Mouse (Mus musculus) MEL (cell line): ENCODE results near the gene Olfm2. TPM values are rescaled to one million over a fixed set of nuclear protein-coding genes. Genes with fewer than 3 reads are reported as not detected.

Experiments used
- DNase-seq: peaks from one replicate; pipeline ENCODE4 v3.0.0; 2011; ENCODE audit warnings: low read depth, low spot score
- H3K27ac ChIP-seq: 2 replicates; pipeline ENCODE4 v1.5.1; 2012; ENCODE audit warnings: low read depth, mild to moderate bottlenecking, control low read depth, low read length, moderate library complexity; ENCODE audit not compliant: control insufficient read depth
- H3K27me3 ChIP-seq, 2 experiments: fragments of 150-350 bp in 1 of 2; sonication (generic) in 1 of 2; 2 replicates each; pipeline ENCODE4 v1.6.1; 2012; ENCODE audit warnings: low read length in 2 of 2, mild to moderate bottlenecking in 2 of 2, improper control_type of control experiment in 1 of 2, moderate library complexity in 1 of 2; ENCODE audit not compliant: insufficient read depth in 2 of 2, control insufficient read depth in 1 of 2
- H3K36me3 ChIP-seq, 2 experiments: 2 replicates each; pipeline ENCODE4 v1.6.1; 2012 to 2014; ENCODE audit warnings: low read length in 2 of 2, improper control_type of control experiment in 1 of 2, inconsistent platforms in 1 of 2, mild to moderate bottlenecking in 1 of 2; ENCODE audit not compliant: insufficient read depth in 2 of 2, control insufficient read depth in 1 of 2
- H3K4me1 ChIP-seq, 2 experiments: fragments of 150-350 bp in 1 of 2; sonication (generic) in 1 of 2; 2 replicates each; pipeline ENCODE4 v1.6.1; 2012; ENCODE audit warnings: low read length in 2 of 2, improper control_type of control experiment in 1 of 2, mild to moderate bottlenecking in 1 of 2; ENCODE audit not compliant: insufficient read depth in 2 of 2, control insufficient read depth in 1 of 2
- H3K4me3 ChIP-seq, 2 experiments: fragments of 150-350 bp in 1 of 2; sonication (generic) in 1 of 2; 2 replicates each; pipeline ENCODE4 v1.5.1; 2012; ENCODE audit warnings: low read depth in 2 of 2, low read length in 2 of 2, mild to moderate bottlenecking in 2 of 2, moderate library complexity in 2 of 2, control low read depth in 1 of 2, improper control_type of control experiment in 1 of 2; ENCODE audit not compliant: control insufficient read depth in 1 of 2, insufficient read depth in 1 of 2
- H3K79me2 ChIP-seq: 2 replicates; pipeline ENCODE4 v1.6.1; 2012; ENCODE audit warnings: mild to moderate bottlenecking, low read length, moderate library complexity; ENCODE audit not compliant: control insufficient read depth, poor library complexity, insufficient read depth
- H3K9ac ChIP-seq: 2 replicates; pipeline ENCODE4 v1.6.1; 2012; ENCODE audit warnings: low read depth, mild to moderate bottlenecking, control low read depth, low read length, moderate library complexity; ENCODE audit not compliant: control insufficient read depth, poor library complexity, severe bottlenecking
- H3K9me3 ChIP-seq: fragments of 150-350 bp; sonication (generic); replicated peaks from 2 replicates; pipeline ENCODE4 v1.6.1; 2012; ENCODE audit warnings: mild to moderate bottlenecking, low read length, improper control_type of control experiment, moderate library complexity; ENCODE audit not compliant: insufficient read depth
- BHLHE40 ChIP-seq: IDR thresholded peaks from 2 replicates; pipeline ENCODE4 v1.6.1; 2012; ENCODE audit warnings: low read depth, mild to moderate bottlenecking, inconsistent platforms, low read length, improper control_type of control experiment, borderline replicate concordance
- CHD2 ChIP-seq: IDR thresholded peaks from 2 replicates; pipeline ENCODE4 v1.6.1; 2011; ENCODE audit warnings: low read length, improper control_type of control experiment
- ELF1 ChIP-seq: IDR thresholded peaks from 2 replicates; pipeline ENCODE4 v1.6.1; 2014; ENCODE audit warnings: low read depth, mild to moderate bottlenecking, inconsistent platforms, low read length, improper control_type of control experiment, moderate library complexity
- GABPA ChIP-seq: IDR thresholded peaks from 2 replicates; pipeline ENCODE4 v1.6.1; 2012; ENCODE audit warnings: low read depth, mild to moderate bottlenecking, inconsistent platforms, low read length, improper control_type of control experiment, moderate library complexity
- HCFC1 ChIP-seq: IDR thresholded peaks from 2 replicates; pipeline ENCODE4 v1.6.1; 2012; ENCODE audit warnings: low read depth, mild to moderate bottlenecking, inconsistent platforms, low read length, improper control_type of control experiment, moderate library complexity
- MEF2A ChIP-seq: IDR thresholded peaks from 2 replicates; pipeline ENCODE4 v1.6.1; 2014; ENCODE audit warnings: low read depth, mild to moderate bottlenecking, inconsistent platforms, low read length, improper control_type of control experiment; ENCODE audit not compliant: poor library complexity, insufficient replicate concordance, severe bottlenecking; ENCODE audit errors: extremely low read depth
- MXI1 ChIP-seq: IDR thresholded peaks from 2 replicates; pipeline ENCODE4 v1.6.1; 2011; ENCODE audit warnings: mild to moderate bottlenecking, low read depth, low read length, improper control_type of control experiment
- MYC ChIP-seq: IDR thresholded peaks from 2 replicates; pipeline ENCODE4 v1.6.1; 2011; ENCODE audit warnings: low read depth, mild to moderate bottlenecking, low read length, improper control_type of control experiment, moderate library complexity
- NELFE ChIP-seq: IDR thresholded peaks from 2 replicates; pipeline ENCODE4 v1.6.1; 2011; ENCODE audit warnings: low read depth, low read length, improper control_type of control experiment
- POLR2A ChIP-seq, 2 experiments: IDR thresholded peaks; 2 replicates each; pipeline ENCODE4 v1.6.1; 2011 to 2012; ENCODE audit warnings: low read length in 2 of 2, mild to moderate bottlenecking in 2 of 2, control low read depth in 1 of 2, improper control_type of control experiment in 1 of 2, low read depth in 1 of 2, moderate library complexity in 1 of 2; ENCODE audit not compliant: control insufficient read depth in 1 of 2, insufficient read depth in 1 of 2, poor library complexity in 1 of 2
- POLR2AphosphoS2 ChIP-seq: IDR thresholded peaks from 2 replicates; pipeline ENCODE4 v1.6.1; 2011; ENCODE audit warnings: low read length, improper control_type of control experiment
- POLR2AphosphoS5 ChIP-seq: IDR thresholded peaks from 2 replicates; pipeline ENCODE4 v1.6.1; 2012; ENCODE audit warnings: low read depth, borderline replicate concordance, mild to moderate bottlenecking, inconsistent platforms, low read length, moderate library complexity, mixed read lengths
- RAD21 ChIP-seq: IDR thresholded peaks from 2 replicates; pipeline ENCODE4 v1.6.1; 2011; ENCODE audit warnings: mild to moderate bottlenecking, low read depth, low read length, improper control_type of control experiment
- SMC3 ChIP-seq: IDR thresholded peaks from 2 replicates; pipeline ENCODE4 v1.6.1; 2011; ENCODE audit warnings: low read depth, low read length, improper control_type of control experiment
- TAL1 ChIP-seq: IDR thresholded peaks from 2 replicates; pipeline ENCODE4 v1.6.1; 2012; ENCODE audit warnings: mild to moderate bottlenecking, inconsistent platforms, low read length, moderate library complexity, mixed read lengths
- TCF12 ChIP-seq: IDR thresholded peaks from 2 replicates; pipeline ENCODE4 v1.6.1; 2014; ENCODE audit warnings: low read depth, mild to moderate bottlenecking, inconsistent platforms, low read length, improper control_type of control experiment, moderate library complexity
- UBTF ChIP-seq: IDR thresholded peaks from 2 replicates; pipeline ENCODE4 v1.6.1; 2012; ENCODE audit warnings: low read depth, mild to moderate bottlenecking, inconsistent platforms, low read length, improper control_type of control experiment, moderate library complexity, borderline replicate concordance; ENCODE audit not compliant: insufficient read depth
- USF1 ChIP-seq: IDR thresholded peaks from 2 replicates; pipeline ENCODE4 v1.6.1; 2014; ENCODE audit warnings: low read depth, mild to moderate bottlenecking, inconsistent platforms, low read length, improper control_type of control experiment, moderate library complexity
- USF2 ChIP-seq, 2 experiments: IDR thresholded peaks; 2 replicates each; pipeline ENCODE4 v1.6.1; 2011 to 2012; ENCODE audit warnings: improper control_type of control experiment in 2 of 2, low read length in 2 of 2, borderline replicate concordance in 1 of 2, inconsistent platforms in 1 of 2, low read depth in 1 of 2, mild to moderate bottlenecking in 1 of 2; ENCODE audit not compliant: insufficient read depth in 1 of 2
- ZC3H11A ChIP-seq: IDR thresholded peaks from 2 replicates; pipeline ENCODE4 v1.6.1; 2012; ENCODE audit warnings: low read depth, mild to moderate bottlenecking, inconsistent platforms, low read length, improper control_type of control experiment
- ZMIZ1 ChIP-seq: IDR thresholded peaks from 2 replicates; pipeline ENCODE4 v1.6.1; 2012; ENCODE audit warnings: low read depth, mild to moderate bottlenecking, inconsistent platforms, low read length, improper control_type of control experiment, moderate library complexity
- ZNF384 ChIP-seq: IDR thresholded peaks from 2 replicates; pipeline ENCODE4 v1.6.1; 2012; ENCODE audit warnings: low read depth, mild to moderate bottlenecking, inconsistent platforms, low read length, improper control_type of control experiment
- polyA plus RNA-seq, 2 experiments: library from polyadenylated mRNA; stranded (reverse) in 1 of 2; unstranded in 1 of 2; fragments of >175 nt in 1 of 2; fragments of >200 nt in 1 of 2; gene quantifications; 2 replicates each; pipeline versions ENCODE4 v1.2.1 to v1.2.4; 2012; ENCODE audit warnings: low replicate concordance in 2 of 2, low read depth in 1 of 2; ENCODE audit not compliant: insufficient read length in 2 of 2, insufficient read depth in 1 of 2, missing spikeins in 1 of 2
- total RNA-seq: library from RNA; depleted of rRNA; stranded (reverse); fragments of 300-350 nt; gene quantifications from 2 replicates; pipeline ENCODE4 v1.2.3, GENCODE M21; 2012

The Olfm2 gene
- total and polyA plus RNA-seq, 3 experiments = 0.54 to 1.9 TPM; not detected in 1

GRCm38 (mm10) chr9:20665925-20666324, 80.2 kb downstream of the Olfm2 start (continued):
- TF ChIP-seq HCFC1 (no peak), GABPA (no peak), RAD21 (no peak), ZC3H11A (no peak), MEF2A (no peak), ELF1 (no peak), ZNF384 (no peak), SMC3 (no peak), UBTF (no peak), TCF12 (no peak), POLR2A (IDR thresholded peaks at IDR 0.05; ENCODE audit: control insufficient read depth in 1 of 2, insufficient read depth in 1 of 2, low read depth in 1 of 2, low read length in 2 of 2, poor library complexity in 1 of 2) (no peak; a peak in 1 of 4 replicates), USF2 (IDR thresholded peaks at IDR 0.05; ENCODE audit: borderline replicate concordance in 1 of 2, insufficient read depth in 1 of 2, low read depth in 1 of 2, low read length in 2 of 2) (no peak), MXI1 (no peak), NELFE (no peak; the same call in 1 of the 2 replicates)

- H3K9ac ChIP-seq = no peak overlapping the region
- no peaks in the 10 kb centered on the region for H3K27me3 ChIP-seq
- TF ChIP-seq POLR2A (IDR thresholded peaks at IDR 0.05; ENCODE audit: control insufficient read depth in 1 of 2, insufficient read depth in 1 of 2, low read depth in 1 of 2, low read length in 2 of 2, poor library complexity in 1 of 2) = peak in 1 of 2 experiments; percentile 34; a peak in 2 of 4 replicates
- no peak for TF ChIP-seq MEF2A
- TF ChIP-seq POLR2AphosphoS5 = peak; percentile 94
- 0 out of 2 replicates have a peak, but pooled peaks have one; percentile 6 for TF ChIP-seq BHLHE40
- no peaks in the 10 kb centered on the region for H3K9me3 ChIP-seq
- no peak overlapping the region for H3K27ac ChIP-seq
- no peaks in the 10 kb centered on the region for H3K79me2 ChIP-seq
- H3K36me3 ChIP-seq = peaks cover 15 to 18% of the 10 kb centered on the region in 2 experiments
- H3K4me3 ChIP-seq = no peak overlapping the region
- DNase-seq = peak; percentile 52
- H3K4me1 ChIP-seq = peaks cover 5 to 22% of the 10 kb centered on the region in 2 experiments
Measured at GRCm38 (mm10) chr9:20664982-20665637, 81.0 kb downstream of the Olfm2 start.

- Histone ChIP-seq H3K79me2 (peaks cover 3% of the 10 kb centered on the region; the same call in 1 of the 2 replicates), H3K4me1 (peaks cover 5 to 22% of the 10 kb centered on the region in 2 experiments), H3K36me3 (peaks cover 18 to 22% of the 10 kb centered on the region in 2 experiments), H3K27ac (no peak overlapping the region), H3K9me3 (no peaks in the 10 kb centered on the region), H3K27me3 (no peaks in the 10 kb centered on the region), H3K4me3 (no peak overlapping the region), H3K9ac (no peak overlapping the region)
- TF ChIP-seq TAL1 = no peak
- TF ChIP-seq MYC = no peak
- no peak; the same call in 1 of the 2 replicates for TF ChIP-seq POLR2AphosphoS2
- TF ChIP-seq USF1 = no peak
- TF ChIP-seq CHD2 = no peak
- TF ChIP-seq ZC3H11A = no peak
- no peak for TF ChIP-seq BHLHE40
- no peak for TF ChIP-seq USF2 (IDR thresholded peaks at IDR 0.05; ENCODE audit: borderline replicate concordance in 1 of 2, insufficient read depth in 1 of 2, low read depth in 1 of 2, low read length in 2 of 2)
- no peak for TF ChIP-seq ZMIZ1
- no peak for DNase-seq
Measured at GRCm38 (mm10) chr9:20664366-20664765, 81.8 kb downstream of the Olfm2 start.
